Mouse (Mus musculus) limb, embryonic 10.5 days (tissue): ENCODE results near the gene Ppp1r12b. TPM values are rescaled to one million over a fixed set of nuclear protein-coding genes. Genes with fewer than 3 reads are reported as not detected.

Experiments
- DNase-seq: peaks from one replicate; pipeline ENCODE4 v3.0.0-alpha.2; 2017; ENCODE audit warnings: low spot score
- H3K27ac ChIP-seq: fragments of 300-500 bp; sonication (generic); 2 replicates; pipeline ENCODE4 v1.5.1; 2016; ENCODE audit warnings: mild to moderate bottlenecking
- H3K27me3 ChIP-seq: fragments of 300-500 bp; sonication (generic); 2 replicates; pipeline ENCODE4 v1.6.1; 2016; ENCODE audit warnings: low read depth, mild to moderate bottlenecking; ENCODE audit not compliant: poor library complexity, severe bottlenecking
- H3K36me3 ChIP-seq: fragments of 300-500 bp; sonication (generic); 2 replicates; pipeline ENCODE4 v1.6.1; 2016; ENCODE audit warnings: mild to moderate bottlenecking, moderate library complexity
- H3K4me1 ChIP-seq: fragments of 300-500 bp; sonication (generic); 2 replicates; pipeline ENCODE4 v1.6.1; 2016
- H3K4me3 ChIP-seq: fragments of 300-500 bp; sonication (generic); 2 replicates; pipeline ENCODE4 v1.5.1; 2016; ENCODE audit warnings: mild to moderate bottlenecking, moderate library complexity
- H3K9me3 ChIP-seq: fragments of 300-500 bp; sonication (generic); replicated peaks from 2 replicates; pipeline ENCODE4 v1.6.1; 2016; ENCODE audit warnings: mild to moderate bottlenecking
- WGBS: fragments of 180-500 bp; shearing (Covaris S2); methylation state at CpG from one replicate; pipeline ENCODE4 v1.1.7; 2016; 5-methylcytosine and 5-hydroxymethylcytosine counted together
- polyA plus RNA-seq: library from polyadenylated mRNA; unstranded; fragments of >200 nt; fragmentation: Nextera tagmentation; extraction: Ambion mirVana; gene quantifications from 2 replicates; pipeline ENCODE4 v1.2.1, GENCODE M21; 2016

Ppp1r12b gene
- polyA plus RNA-seq, 1 experiment from 2014 or later: 5.5 TPM

GRCm38 (mm10) chr1:134803286-134804117 lies 152.2 kb downstream of the Ppp1r12b start:
- H3K4me3 ChIP-seq: no peak overlapping the region
- no peaks in the 10 kb centered on the region; the same call in 1 of the 2 replicates for H3K27me3 ChIP-seq
- H3K36me3 ChIP-seq: peaks cover 12% of the 10 kb centered on the region
- no peak for DNase-seq
- 78% methylated on average over 16 of the region's 16 CpGs for WGBS
- peak overlapping the region; percentile 68 for H3K27ac ChIP-seq
- 0 out of 2 replicates have a peak, but pooled peaks cover 2% of the 10 kb centered on the region for H3K9me3 ChIP-seq
- peaks cover 23% of the 10 kb centered on the region for H3K4me1 ChIP-seq

GRCm38 (mm10) chr1:134801758-134802157 lies 154.0 kb downstream of the Ppp1r12b start:
- Histone ChIP-seq H3K4me3 (no peak overlapping the region), H3K27ac (no peak overlapping the region), H3K4me1 (peaks cover 23% of the 10 kb centered on the region), H3K36me3 (peaks cover 17% of the 10 kb centered on the region), H3K27me3 (no peaks in the 10 kb centered on the region; the same call in 1 of the 2 replicates), H3K9me3 (0 out of 2 replicates have a peak, but pooled peaks cover 2% of the 10 kb centered on the region)
- no peak for DNase-seq
- 96% methylated on average over 7 of the region's 7 CpGs for WGBS

GRCm38 (mm10) chr1:134796536-134796935 lies 159.2 kb downstream of the Ppp1r12b start:
- Histone ChIP-seq H3K27me3 (no peaks in the 10 kb centered on the region; the same call in 1 of the 2 replicates), H3K27ac (no peak overlapping the region), H3K9me3 (0 out of 2 replicates have a peak, but pooled peaks cover 2% of the 10 kb centered on the region), H3K4me1 (peaks cover 4% of the 10 kb centered on the region; the same call in 1 of the 2 replicates), H3K36me3 (peaks cover 17% of the 10 kb centered on the region), H3K4me3 (no peak overlapping the region)
- no peak for DNase-seq
- WGBS: 91% methylated on average over 3 of the region's 3 CpGs

GRCm38 (mm10) chr1:134796076-134796475 lies 159.7 kb downstream of the Ppp1r12b start:
- Histone ChIP-seq H3K27me3 (no peaks in the 10 kb centered on the region; the same call in 1 of the 2 replicates), H3K9me3 (0 out of 2 replicates have a peak, but pooled peaks cover 2% of the 10 kb centered on the region), H3K36me3 (peaks cover 17% of the 10 kb centered on the region), H3K4me3 (no peak overlapping the region), H3K4me1 (peaks cover 4% of the 10 kb centered on the region; the same call in 1 of the 2 replicates), H3K27ac (no peak overlapping the region)
- DNase-seq: no peak
- 90% methylated on average over 1 of the region's 1 CpGs for WGBS

GRCm38 (mm10) chr1:134791456-134791855 lies 164.3 kb downstream of the Ppp1r12b start:
- H3K27ac ChIP-seq: no peak overlapping the region
- H3K4me1 ChIP-seq: peaks cover 23% of the 10 kb centered on the region
- no peaks in the 10 kb centered on the region for H3K27me3 ChIP-seq
- H3K36me3 ChIP-seq: no peaks in the 10 kb centered on the region
- no peak for DNase-seq
- H3K4me3 ChIP-seq: no peak overlapping the region
- H3K9me3 ChIP-seq: no peaks in the 10 kb centered on the region

GRCm38 (mm10) chr1:134790716-134791439 lies 164.9 kb downstream of the Ppp1r12b start:
- DNase-seq: no peak
- Histone ChIP-seq H3K9me3 (no peaks in the 10 kb centered on the region), H3K27me3 (no peaks in the 10 kb centered on the region), H3K36me3 (no peaks in the 10 kb centered on the region), H3K4me3 (no peak overlapping the region), H3K27ac (no peak overlapping the region), H3K4me1 (peaks cover 25% of the 10 kb centered on the region)
- 85% methylated on average over 2 of the region's 2 CpGs for WGBS

GRCm38 (mm10) chr1:134788096-134788495 lies 167.6 kb downstream of the Ppp1r12b start:
- Histone ChIP-seq H3K4me3 (no peak overlapping the region), H3K9me3 (no peaks in the 10 kb centered on the region), H3K36me3 (no peaks in the 10 kb centered on the region), H3K27ac (peak overlapping the region; percentile 77), H3K27me3 (no peaks in the 10 kb centered on the region), H3K4me1 (peaks cover 30% of the 10 kb centered on the region)
- WGBS: 62% methylated on average over 7 of the region's 7 CpGs
- DNase-seq: no peak

GRCm38 (mm10) chr1:134784911-134785310 lies 170.8 kb downstream of the Ppp1r12b start:
- Histone ChIP-seq H3K4me1 (peaks cover 30% of the 10 kb centered on the region), H3K27me3 (no peaks in the 10 kb centered on the region), H3K4me3 (no peak overlapping the region), H3K36me3 (no peaks in the 10 kb centered on the region), H3K9me3 (no peaks in the 10 kb centered on the region), H3K27ac (no peak overlapping the region)
- 92% methylated on average over 1 of the region's 1 CpGs for WGBS
- no peak for DNase-seq

GRCm38 (mm10) chr1:134784481-134784880 lies 171.3 kb downstream of the Ppp1r12b start:
- Histone ChIP-seq H3K36me3 (no peaks in the 10 kb centered on the region), H3K4me3 (no peak overlapping the region), H3K27ac (no peak overlapping the region), H3K9me3 (no peaks in the 10 kb centered on the region), H3K4me1 (peaks cover 30% of the 10 kb centered on the region), H3K27me3 (no peaks in the 10 kb centered on the region)
- 82% methylated on average over 6 of the region's 6 CpGs for WGBS
- DNase-seq: no peak

- 83% methylated on average over 4 of the region's 4 CpGs for WGBS
- H3K4me1 ChIP-seq: peaks cover 30% of the 10 kb centered on the region
- H3K9me3 ChIP-seq: no peaks in the 10 kb centered on the region
- no peak overlapping the region for H3K4me3 ChIP-seq
- no peaks in the 10 kb centered on the region for H3K36me3 ChIP-seq
- no peaks in the 10 kb centered on the region for H3K27me3 ChIP-seq
- DNase-seq: no peak
- H3K27ac ChIP-seq: no peak overlapping the region; the same call in 1 of the 2 replicates
Observed at GRCm38 (mm10) chr1:134783958-134784357, 171.8 kb downstream of the Ppp1r12b start.

GRCm38 (mm10) chr1:134782797-134783196 lies 172.9 kb downstream of the Ppp1r12b start:
- WGBS: 88% methylated on average over 5 of the region's 5 CpGs

GRCm38 (mm10) chr1:134777936-134778548 lies 177.7 kb downstream of the Ppp1r12b start:
- peaks cover 41% of the 10 kb centered on the region for H3K4me1 ChIP-seq
- H3K27ac ChIP-seq: peak overlapping the region; percentile 61
- WGBS: 71% methylated on average over 13 of the region's 13 CpGs
- H3K9me3 ChIP-seq: no peaks in the 10 kb centered on the region
- no peaks in the 10 kb centered on the region for H3K27me3 ChIP-seq
- peaks cover 3% of the 10 kb centered on the region; the same call in 1 of the 2 replicates for H3K36me3 ChIP-seq
- no peak overlapping the region for H3K4me3 ChIP-seq
- no peak for DNase-seq

More at GRCm38 (mm10) chr1:134782797-134783196, 172.9 kb downstream of the Ppp1r12b start:
- H3K27me3 ChIP-seq: no peaks in the 10 kb centered on the region
- H3K4me3 ChIP-seq: no peak overlapping the region
- no peak overlapping the region for H3K27ac ChIP-seq
- H3K9me3 ChIP-seq: no peaks in the 10 kb centered on the region
- peaks cover 27% of the 10 kb centered on the region for H3K4me1 ChIP-seq
- H3K36me3 ChIP-seq: no peaks in the 10 kb centered on the region
- no peak for DNase-seq
